ENCODE assay signal across 9 mouse cellular contexts in the genomic region with DNA sequence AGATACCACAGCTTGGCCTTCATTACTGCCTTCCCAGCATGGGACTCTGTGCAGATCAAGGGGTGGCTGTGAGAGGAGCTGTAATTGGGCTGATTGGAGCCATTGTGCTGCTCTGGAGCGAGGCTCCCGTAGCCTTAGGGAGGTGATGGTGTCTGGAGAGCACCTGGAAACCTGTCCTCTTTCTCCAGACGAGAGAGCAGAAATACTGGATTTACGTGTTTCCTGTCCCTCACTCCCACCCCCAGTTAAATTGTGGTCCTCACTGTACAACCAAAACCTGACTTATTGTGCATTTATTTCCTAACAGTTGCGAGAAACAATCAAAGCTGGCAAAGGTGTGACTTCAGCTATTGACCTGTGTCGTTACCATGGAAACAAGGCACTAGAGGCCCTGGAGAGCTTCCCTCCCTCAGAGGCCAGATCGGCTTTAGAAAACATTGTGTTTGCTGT. TPM values are rescaled to one million over a fixed set of nuclear protein-coding genes. Genes with fewer than 3 reads are reported as not detected.
A peak's percentile ranks its signal among the peaks of the same experiment; 100 is the strongest.
DNase-seq lines count a peak whose midpoint lies in the region; ATAC-seq lines count a peak whose summit lies in the region.
"Had no signal": no experiment of that assay in that cellular context is flagged by ENCODE, and none has a peak within 500 bp of the region (broad histone marks: within the 10 kb centered on the region; RNA-seq: fewer than 3 reads in every experiment).

No protein-coding gene starts in this region.

- H3K4me3 ChIP-seq in embryonic facial prominence, embryonic 11.5 days (ENCODE audit: low read depth, low read length) = no peak overlapping the region
- H3K4me3 ChIP-seq in intestine, embryonic 15.5 days (replicated peaks) = no peak overlapping the region
- H3K4me3 ChIP-seq in midbrain, embryonic 15.5 days = no peak overlapping the region

- H3K9ac ChIP-seq in embryonic facial prominence, embryonic 11.5 days (replicated peaks; ENCODE audit: low read length) = no peak overlapping the region
- no peak overlapping the region for H3K9ac ChIP-seq in intestine, embryonic 15.5 days
- no peak overlapping the region; the same call in 1 of the 2 replicates for H3K9ac ChIP-seq in midbrain, embryonic 15.5 days

- no peak overlapping the region; the same call in 1 of the 2 replicates for H3K4me2 ChIP-seq in embryonic facial prominence, embryonic 11.5 days (ENCODE audit: low read depth, low read length)
- no peak overlapping the region for H3K4me2 ChIP-seq in intestine, embryonic 15.5 days (replicated peaks)
- H3K4me2 ChIP-seq in midbrain, embryonic 15.5 days = peak overlapping the region; percentile 30

- H3K27ac ChIP-seq in embryonic facial prominence, embryonic 11.5 days (replicated peaks; ENCODE audit: low read depth, low read length) = no peak overlapping the region
- H3K27ac ChIP-seq in intestine, embryonic 15.5 days = 0 out of 2 replicates have a peak overlapping the region, but pooled peaks have one; percentile 40
- peak overlapping the region; percentile 91 for H3K27ac ChIP-seq in midbrain, embryonic 15.5 days

- H3K36me3 ChIP-seq in embryonic facial prominence, embryonic 11.5 days (replicated peaks; ENCODE audit: control insufficient read depth, insufficient read depth, low read depth, low read length) = no peaks in the 10 kb centered on the region
- H3K36me3 ChIP-seq in intestine, embryonic 15.5 days = no peaks in the 10 kb centered on the region
- no peaks in the 10 kb centered on the region for H3K36me3 ChIP-seq in midbrain, embryonic 15.5 days (replicated peaks)

- 0 out of 2 replicates have a peak, but pooled peaks have one; percentile 74 for ATAC-seq in embryonic facial prominence, embryonic 11.5 days (replicated peaks; ENCODE audit: insufficient number of reproducible peaks, low FRiP score, low TSS enrichment, low read depth)
- no peak for ATAC-seq in intestine, embryonic 15.5 days
- ATAC-seq in midbrain, embryonic 15.5 days (replicated peaks) = peak; percentile 83
- ATAC-seq in monocyte, adult 5-6 weeks (replicated peaks; ENCODE audit: insufficient number of reproducible peaks, low FRiP score, low TSS enrichment, poor library complexity, severe bottlenecking) = no peak

- 11% methylated on average over 7 of the region's 7 CpGs for WGBS in embryonic facial prominence, embryonic 11.5 days
- 25% methylated on average over 7 of the region's 7 CpGs for WGBS in intestine, embryonic 15.5 days
- WGBS in midbrain, embryonic 15.5 days = 8% methylated on average over 7 of the region's 7 CpGs

- H3K9me3 ChIP-seq in embryonic facial prominence, embryonic 11.5 days (replicated peaks; ENCODE audit: control insufficient read depth, low read length) = no peaks in the 10 kb centered on the region
- no peaks in the 10 kb centered on the region for H3K9me3 ChIP-seq in intestine, embryonic 15.5 days
- no peaks in the 10 kb centered on the region for H3K9me3 ChIP-seq in midbrain, embryonic 15.5 days

- DNase-seq in cerebellum, postnatal 14 days = peak; percentile 19 to 35
- DNase-seq in cerebellum, adult 9-11 months = no peak
- peak; percentile 66 for DNase-seq in embryonic facial prominence, embryonic 11.5 days (ENCODE audit: low spot score)
- DNase-seq in adrenal gland, postnatal 10 days = no peak
- no peak for DNase-seq in urinary bladder, adult 2 months (ENCODE audit: low spot score)
- DNase-seq: heart, postnatal 14 days had no signal

- H3K4me1 ChIP-seq in embryonic facial prominence, embryonic 11.5 days (ENCODE audit: control insufficient read depth, insufficient read depth, low read length) = peaks cover 2% of the 10 kb centered on the region; the same call in 1 of the 2 replicates
- peaks cover 10% of the 10 kb centered on the region; the same call in 1 of the 2 replicates for H3K4me1 ChIP-seq in intestine, embryonic 15.5 days (replicated peaks)
- peaks cover 32% of the 10 kb centered on the region for H3K4me1 ChIP-seq in midbrain, embryonic 15.5 days

- no peaks in the 10 kb centered on the region for H3K27me3 ChIP-seq in embryonic facial prominence, embryonic 11.5 days (ENCODE audit: control insufficient read depth, insufficient read depth, low read length)
- no peaks in the 10 kb centered on the region for H3K27me3 ChIP-seq in intestine, embryonic 15.5 days (replicated peaks)
- no peaks in the 10 kb centered on the region for H3K27me3 ChIP-seq in midbrain, embryonic 15.5 days (replicated peaks)

RNA-seq across cellular contexts. Expression of a gene that starts 39.1 kb away (rescaled TPM):
- 6.9 and 7.1 TPM in 2 replicates for polyA plus RNA-seq in embryonic facial prominence, embryonic 11.5 days (2014; fragmentation: Nextera tagmentation; extraction: Ambion mirVana)
- 3.0 and 3.1 TPM in 2 replicates for polyA plus RNA-seq in intestine, embryonic 15.5 days (2015; fragmentation: Nextera tagmentation; extraction: Ambion mirVana)
- 5.0 and 5.5 TPM in 2 replicates for polyA plus RNA-seq in midbrain, embryonic 15.5 days (2015; fragmentation: Nextera tagmentation; extraction: Ambion mirVana)
- 1 to 10 TPM; 7.8 to 10.0 TPM for total RNA-seq in adrenal gland, postnatal 10 days (2021)
- total RNA-seq in monocyte, adult 5-6 weeks (2017) = 1.4 to 6.0 TPM (median 1.5 TPM) in 3 replicates
- polyA plus RNA-seq in urinary bladder, adult 2 months (2012; rRNA removed) = 2.9 and 3.5 TPM in 2 replicates

Comparison
In these comparisons a context has a peak if more than half of its experiments do, and no peak if none do; other contexts are left out.
1. DNase-seq: peak in cerebellum, postnatal 14 days (2 of 2) and embryonic facial prominence, embryonic 11.5 days (single experiment); none in cerebellum, adult 9-11 months (single experiment), adrenal gland, postnatal 10 days (single experiment) and urinary bladder, adult 2 months (single experiment).
2. ATAC-seq: peak in embryonic facial prominence, embryonic 11.5 days (single experiment) and midbrain, embryonic 15.5 days (single experiment); none in intestine, embryonic 15.5 days (single experiment) and monocyte, adult 5-6 weeks (single experiment).